Comparison of ENCODE assay signal across 40 mouse cellular contexts in genomic region chr4:141379674-141380073, GRCm38 (mm10). TPM values are rescaled to one million over a fixed set of nuclear protein-coding genes. Genes with fewer than 3 reads are reported as not detected.
"Had no signal": no experiment of that assay in that cellular context is flagged by ENCODE, and none has a peak within 500 bp of the region (broad histone marks: within the 10 kb centered on the region; RNA-seq: fewer than 3 reads in every experiment).

No protein-coding gene starts in this region.

- DNase-seq: gastrocnemius, postnatal 14 days; gastrocnemius, postnatal 36 days; heart, adult 18-20 months; heart, postnatal 10 days; kidney, adult 11 months; kidney, adult 2 months; kidney, adult 9 months; kidney, postnatal 14 days; kidney, postnatal 36 days; layer of hippocampus, adult 9-11 months; layer of hippocampus, postnatal 36 days; left cerebral cortex, postnatal 4 days; liver, embryonic 13.5 days had no signal

- H3K4me1 ChIP-seq: liver, embryonic 13.5 days had no signal

- H3K9me3 ChIP-seq: heart, embryonic 10.5 days; heart, embryonic 12.5 days; hindbrain, embryonic 13.5 days; hindbrain, embryonic 15.5 days; kidney, embryonic 15.5 days; limb, embryonic 13.5 days; limb, embryonic 15.5 days; liver, embryonic 13.5 days had no signal

- H3K36me3 ChIP-seq: heart, embryonic 10.5 days; heart, embryonic 12.5 days; hindbrain, embryonic 13.5 days; hindbrain, embryonic 15.5 days; kidney, embryonic 15.5 days; limb, embryonic 13.5 days; limb, embryonic 15.5 days; liver, embryonic 13.5 days had no signal

- H3K27ac ChIP-seq: heart, embryonic 10.5 days; hindbrain, embryonic 13.5 days; hindbrain, embryonic 15.5 days; hindbrain, postnatal 0 days; kidney, embryonic 15.5 days; kidney, postnatal 0 days; limb, embryonic 13.5 days; limb, embryonic 15.5 days; liver, embryonic 13.5 days had no signal

- H3K9ac ChIP-seq: heart, embryonic 12.5 days; hindbrain, embryonic 13.5 days; hindbrain, embryonic 15.5 days; kidney, embryonic 15.5 days; limb, embryonic 13.5 days; limb, embryonic 15.5 days; liver, embryonic 13.5 days had no signal

- ATAC-seq: hindbrain, postnatal 0 days had no signal

- H3K4me3 ChIP-seq: heart, embryonic 10.5 days; heart, embryonic 12.5 days; hindbrain, embryonic 13.5 days; hindbrain, embryonic 15.5 days; kidney, embryonic 15.5 days; limb, embryonic 13.5 days; limb, embryonic 15.5 days; liver, embryonic 13.5 days had no signal

- H3K4me2 ChIP-seq: heart, embryonic 12.5 days; hindbrain, embryonic 13.5 days; hindbrain, embryonic 15.5 days; kidney, embryonic 15.5 days; limb, embryonic 13.5 days; limb, embryonic 15.5 days; liver, embryonic 13.5 days had no signal

RNA-seq across cellular contexts. Expression of gene Fam131c, which starts 11.7 kb away (rescaled TPM):
- total RNA-seq: hematopoietic stem cell, adult 5-6 weeks had no signal

RNA-seq across cellular contexts. Expression of gene Clcnka, which starts 18.9 kb away (rescaled TPM):
- total RNA-seq: gastrocnemius, adult 18-20 months; gastrocnemius, adult 8-10 months; heart, adult 18-20 months; heart, adult 8-10 months; heart, postnatal 10 days; heart, postnatal 25 days; hematopoietic stem cell, adult 5-6 weeks; layer of hippocampus, adult 18-20 months; layer of hippocampus, adult 8-10 months; layer of hippocampus, postnatal 36 days; left cerebral cortex, adult 18-20 months; left cerebral cortex, postnatal 10 days; left cerebral cortex, postnatal 25 days; liver, adult 2 months had no signal
- polyA plus RNA-seq: heart, embryonic 14.5 days; intestine, embryonic 14.5 days; large intestine, adult 2 months; liver, embryonic 13.5 days had no signal

RNA-seq across cellular contexts. Expression of gene Clcnkb, which starts 36.1 kb away (rescaled TPM):
- total RNA-seq: hematopoietic stem cell, adult 5-6 weeks; layer of hippocampus, adult 18-20 months; layer of hippocampus, adult 8-10 months; layer of hippocampus, postnatal 14 days; layer of hippocampus, postnatal 36 days; left cerebral cortex, adult 18-20 months; left cerebral cortex, postnatal 10 days; left cerebral cortex, postnatal 25 days; left cerebral cortex, postnatal 4 days; liver, adult 2 months had no signal
- polyA plus RNA-seq: hindbrain, embryonic 11.5 days; hindbrain, embryonic 13.5 days; hindbrain, embryonic 15.5 days; large intestine, adult 2 months; limb, embryonic 13.5 days; limb, embryonic 15.5 days; liver, adult 2 months; liver, embryonic 13.5 days had no signal

RNA-seq across cellular contexts. Expression of gene Hspb7, which starts 40.9 kb away (rescaled TPM):
- total RNA-seq: hindbrain, postnatal 0 days; layer of hippocampus, adult 18-20 months; layer of hippocampus, postnatal 36 days; left cerebral cortex, postnatal 4 days had no signal
- polyA plus RNA-seq: hindbrain, embryonic 11.5 days; hindbrain, embryonic 15.5 days had no signal

RNA-seq across cellular contexts. Expression of gene Srarp, which starts 56.2 kb away (rescaled TPM):
- total RNA-seq: gastrocnemius, postnatal 14 days; heart, postnatal 10 days; hematopoietic stem cell, adult 5-6 weeks; liver, adult 2 months had no signal
- polyA plus RNA-seq: heart, embryonic 10.5 days; heart, embryonic 12.5 days; heart, embryonic 14.5 days; heart, embryonic 16.5 days; hindbrain, embryonic 11.5 days; hindbrain, embryonic 13.5 days; intestine, embryonic 14.5 days; intestine, embryonic 16.5 days; kidney, embryonic 15.5 days; limb, embryonic 13.5 days; limb, embryonic 15.5 days; liver, adult 2 months; liver, embryonic 13.5 days had no signal
